Comparison of ENCODE assay signal across 30 mouse cellular contexts in genomic region chr12:110389439-110389838, GRCm38 (mm10). TPM values are rescaled to one million over a fixed set of nuclear protein-coding genes. Genes with fewer than 3 reads are reported as not detected.
DNase-seq lines count a peak whose midpoint lies in the region; ATAC-seq lines count a peak whose summit lies in the region.
"Had no signal": no experiment of that assay in that cellular context is flagged by ENCODE, and none has a peak within 500 bp of the region (broad histone marks: within the 10 kb centered on the region; RNA-seq: fewer than 3 reads in every experiment).

No protein-coding gene starts in this region.

- no peaks in the 10 kb centered on the region for H3K9me3 ChIP-seq in forebrain, embryonic 15.5 days
- H3K9me3 ChIP-seq: embryonic facial prominence, embryonic 12.5 days; hindbrain, embryonic 10.5 days; hindbrain, embryonic 15.5 days; limb, embryonic 13.5 days; megakaryocyte, embryonic 14.5 days; midbrain, embryonic 13.5 days had no signal

- no peak overlapping the region for H3K27ac ChIP-seq in forebrain, embryonic 15.5 days (replicated peaks)
- H3K27ac ChIP-seq: embryonic facial prominence, embryonic 12.5 days; hindbrain, embryonic 10.5 days; hindbrain, embryonic 15.5 days; left cerebral cortex, adult 2 months; limb, embryonic 13.5 days; midbrain, embryonic 13.5 days had no signal

- peak; percentile 74 for ATAC-seq in CD4-positive, CD25-positive, alpha-beta regulatory T cell, adult 4 months
- peak; percentile 66 for ATAC-seq in inflammation-experienced regulatory T-cells, adult 6 months
- no peak for ATAC-seq in forebrain, embryonic 15.5 days (replicated peaks)
- ATAC-seq: forebrain, postnatal 0 days; intestine, postnatal 0 days; midbrain, embryonic 13.5 days had no signal

- no peaks in the 10 kb centered on the region for H3K27me3 ChIP-seq in forebrain, embryonic 15.5 days
- H3K27me3 ChIP-seq: embryonic facial prominence, embryonic 12.5 days; hindbrain, embryonic 15.5 days; midbrain, embryonic 13.5 days had no signal

- no peak overlapping the region for H3K4me3 ChIP-seq in forebrain, embryonic 15.5 days
- H3K4me3 ChIP-seq: embryonic facial prominence, embryonic 12.5 days; hindbrain, embryonic 10.5 days; hindbrain, embryonic 15.5 days; left cerebral cortex, adult 2 months; limb, embryonic 13.5 days; megakaryocyte, embryonic 14.5 days; midbrain, embryonic 13.5 days had no signal

- no peak overlapping the region for H3K4me2 ChIP-seq in forebrain, embryonic 15.5 days (replicated peaks)
- H3K4me2 ChIP-seq: embryonic facial prominence, embryonic 12.5 days; hindbrain, embryonic 15.5 days; limb, embryonic 13.5 days; liver, embryonic 11.5 days; midbrain, embryonic 13.5 days had no signal

- H3K4me1 ChIP-seq in forebrain, embryonic 15.5 days: peaks cover 22% of the 10 kb centered on the region
- H3K4me1 ChIP-seq: embryonic facial prominence, embryonic 12.5 days; limb, embryonic 13.5 days; megakaryocyte, embryonic 14.5 days had no signal

- peak; percentile 83 for DNase-seq in CD4-positive helper T cell, adult 2 months (ENCODE audit: low read depth, low spot score)
- DNase-seq in T-cell, adult 2 months (ENCODE audit: low spot score): peak; percentile 38
- no peak for DNase-seq in lung, postnatal 36 days
- no peak for DNase-seq in layer of hippocampus, postnatal 36 days
- DNase-seq: adrenal gland, postnatal 14 days; cerebellum, adult 11-12 months; cerebellum, adult 9-11 months; embryo, embryonic 11 days; forebrain, postnatal 0 days; heart, postnatal 14 days; kidney, adult 9 months; kidney, postnatal 14 days; layer of hippocampus, adult 9-11 months; lung, postnatal 4 days; right cerebral cortex, adult 18-20 months; spleen, adult 18-20 months; thymus, adult 2 months; thymus, postnatal 36 days had no signal

- 75% methylated on average over 12 of the region's 12 CpGs for WGBS in forebrain, embryonic 15.5 days

- no peak overlapping the region for H3K9ac ChIP-seq in forebrain, embryonic 15.5 days (replicated peaks)
- H3K9ac ChIP-seq: embryonic facial prominence, embryonic 12.5 days; forebrain, postnatal 0 days; hindbrain, embryonic 15.5 days; limb, embryonic 13.5 days; midbrain, embryonic 13.5 days had no signal

- H3K36me3 ChIP-seq in forebrain, embryonic 15.5 days: no peaks in the 10 kb centered on the region
- H3K36me3 ChIP-seq: embryonic facial prominence, embryonic 12.5 days; hindbrain, embryonic 10.5 days; hindbrain, embryonic 15.5 days; limb, embryonic 13.5 days; midbrain, embryonic 13.5 days had no signal

RNA-seq across cellular contexts. Expression of gene Ppp2r5c, which starts 57.5 kb away (rescaled TPM):
- 100 to 1,000 TPM; 490 to 635 TPM for polyA plus RNA-seq in CD4-positive, CD25-positive, alpha-beta regulatory T cell, adult 4 months (2017; shearing (Covaris generic))
- 100 to 1,000 TPM; 506 to 623 (median 523) TPM for polyA plus RNA-seq in inflammation-experienced regulatory T-cells, adult 6 months (2017; shearing (Covaris generic))
- 100 to 1,000 TPM; 228 to 249 TPM for total RNA-seq in layer of hippocampus, postnatal 36 days (2021)
- polyA plus RNA-seq in forebrain, embryonic 15.5 days (2015; fragmentation: Nextera tagmentation; extraction: Ambion mirVana): 137 TPM in 2 replicates

Comparison
In these comparisons a context has a peak if more than half of its experiments do, and no peak if none do; other contexts are left out.
1. DNase-seq: peak in CD4-positive helper T cell, adult 2 months (single experiment) and T-cell, adult 2 months (single experiment); none in lung, postnatal 36 days (single experiment) and layer of hippocampus, postnatal 36 days (0 of 2).